Mouse (Mus musculus) forebrain, embryonic 12.5 days (tissue): ENCODE measurements around the gene Jarid2. TPM values are rescaled to one million over a fixed set of nuclear protein-coding genes. Genes with fewer than 3 reads are reported as not detected.

Experiments used
- ATAC-seq: fragments of 200-750 bp; cut with Nextera tagmentation; 2 replicates; pipeline ENCODE4 v1.8.0; 2017; ENCODE audit warnings: moderate TSS enrichment; ENCODE audit not compliant: low FRiP score
- H3K27ac ChIP-seq: fragments of 300-500 bp; sonication (generic); 2 replicates; pipeline ENCODE4 v1.5.1; 2016; ENCODE audit warnings: mild to moderate bottlenecking
- H3K27me3 ChIP-seq: fragments of 300-500 bp; sonication (generic); 2 replicates; pipeline ENCODE4 v1.6.1; 2016; ENCODE audit warnings: mild to moderate bottlenecking
- H3K36me3 ChIP-seq: fragments of 300-500 bp; sonication (generic); replicated peaks from 2 replicates; pipeline ENCODE4 v1.6.1; 2016; ENCODE audit warnings: mild to moderate bottlenecking
- H3K4me1 ChIP-seq: fragments of 300-500 bp; sonication (generic); 2 replicates; pipeline ENCODE4 v1.6.1; 2016
- H3K4me2 ChIP-seq: fragments of 300-500 bp; sonication (generic); 2 replicates; pipeline ENCODE4 v1.6.1; 2016; ENCODE audit warnings: mild to moderate bottlenecking, moderate library complexity
- H3K4me3 ChIP-seq: fragments of 300-500 bp; sonication (generic); replicated peaks from 2 replicates; pipeline ENCODE4 v1.5.1; 2016; ENCODE audit warnings: mild to moderate bottlenecking
- H3K9ac ChIP-seq: fragments of 300-500 bp; sonication (generic); 2 replicates; pipeline ENCODE4 v1.6.1; 2016; ENCODE audit warnings: mild to moderate bottlenecking
- H3K9me3 ChIP-seq: fragments of 300-500 bp; sonication (generic); 2 replicates; pipeline ENCODE4 v1.6.1; 2016
- WGBS: fragments of 180-500 bp; shearing (Covaris S2); methylation state at CpG from one replicate; pipeline ENCODE4 v1.1.7; 2016; 5-methylcytosine and 5-hydroxymethylcytosine counted together
- polyA plus RNA-seq: library from polyadenylated mRNA; unstranded; fragments of >200 nt; fragmentation: Nextera tagmentation; extraction: Ambion mirVana; gene quantifications from 2 replicates; pipeline ENCODE4 v1.2.1, GENCODE M21; 2016

The Jarid2 gene
- polyA plus RNA-seq = 67.3 and 70.4 TPM in 2 replicates

DNA sequence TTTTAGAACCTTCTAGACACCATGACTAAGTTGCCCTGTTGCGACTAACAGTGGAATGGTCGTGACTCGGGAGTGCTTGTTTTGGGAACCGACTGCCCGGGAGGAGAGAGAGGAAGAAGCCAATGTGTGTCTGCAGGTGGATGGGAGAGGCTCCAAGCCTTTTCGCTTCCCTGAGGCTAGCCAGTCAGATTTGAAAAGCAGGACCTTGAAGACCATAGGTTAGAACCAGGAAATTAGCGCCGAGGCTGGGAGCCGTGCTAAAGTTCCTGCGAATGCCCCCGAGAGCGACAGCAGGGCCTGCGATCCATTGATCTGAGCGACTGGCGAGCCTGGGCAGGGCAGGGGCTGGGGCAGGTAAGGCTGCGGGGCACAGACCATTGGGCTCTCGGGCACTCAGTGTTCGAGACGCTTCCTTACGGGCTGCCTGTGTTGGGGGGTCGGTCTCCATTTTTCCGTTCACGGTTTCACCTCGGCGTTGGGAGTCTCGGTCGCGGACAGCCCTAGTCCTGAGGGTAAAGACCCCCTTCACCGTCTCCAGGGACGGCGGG is at the start of gene Jarid2:
Gene Jarid2 (plus strand): TSS at position 51 of the 548 bp plus-strand sequence.
- Histone ChIP-seq H3K4me1 (peaks cover 22% of the 10 kb centered on the region), H3K4me3 (peak within 1 kb of the TSS; percentile 77), H3K9ac (peak within 1 kb of the TSS; percentile 89), H3K27me3 (no peaks in the 10 kb centered on the region), H3K4me2 (peak within 1 kb of the TSS; percentile 97), H3K9me3 (no peaks in the 10 kb centered on the region), H3K36me3 (no peaks in the 10 kb centered on the region), H3K27ac (peak within 1 kb of the TSS; percentile 96)
- WGBS = 2% methylated on average over 31 of the region's 31 CpGs
- ATAC-seq = no peak

DNA sequence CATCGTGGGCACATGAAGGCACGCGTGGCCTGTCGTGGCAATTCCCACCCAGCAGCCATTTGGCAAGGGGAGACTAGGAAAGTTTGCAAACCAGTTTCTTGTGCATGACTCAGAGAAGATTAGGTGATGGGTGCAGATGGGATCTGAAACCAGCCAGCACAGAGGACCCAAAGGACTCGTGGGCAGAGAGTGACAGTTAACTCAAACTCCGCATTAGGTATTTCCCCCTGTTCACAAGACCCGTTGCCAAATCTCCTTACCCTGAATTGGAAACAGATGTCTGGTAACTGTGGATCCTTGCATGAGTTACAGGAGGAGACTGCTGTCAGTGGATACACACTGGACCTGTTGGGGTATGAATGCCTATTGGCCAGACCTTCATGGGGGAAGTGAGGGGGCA is 48.2 kb upstream of the Jarid2 start:
- H3K4me3 ChIP-seq = no peak overlapping the region
- H3K36me3 ChIP-seq = no peaks in the 10 kb centered on the region
- ATAC-seq = no peak
- no peaks in the 10 kb centered on the region; the same call in 1 of the 2 replicates for H3K4me1 ChIP-seq
- 89% methylated on average over 7 of the region's 7 CpGs for WGBS
- no peak overlapping the region for H3K9ac ChIP-seq
- H3K27ac ChIP-seq = no peak overlapping the region
- no peaks in the 10 kb centered on the region for H3K27me3 ChIP-seq
- no peaks in the 10 kb centered on the region for H3K9me3 ChIP-seq
- no peak overlapping the region for H3K4me2 ChIP-seq

DNA sequence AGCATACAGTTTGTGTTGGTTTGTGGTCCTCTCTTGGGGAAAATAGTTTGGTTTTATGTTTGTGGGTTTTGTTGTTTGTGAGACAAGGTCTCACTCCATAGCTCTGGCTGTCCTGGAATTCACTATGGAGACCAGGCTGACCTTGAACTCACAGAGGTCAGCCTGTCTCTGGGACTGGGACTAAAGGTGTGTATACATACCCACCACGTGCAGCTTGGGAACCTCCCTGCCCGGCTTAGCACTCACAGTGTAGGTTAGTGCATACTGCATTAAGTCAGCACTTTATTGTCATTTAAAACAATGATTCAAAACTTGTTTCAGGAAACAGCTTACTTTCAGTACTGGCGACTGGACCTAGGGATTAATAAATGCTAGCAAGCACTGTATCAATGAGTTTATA is 41.1 kb upstream of the Jarid2 start:
- WGBS = 66% methylated on average over 3 of the region's 3 CpGs
- no peak overlapping the region for H3K9ac ChIP-seq
- H3K27ac ChIP-seq = no peak overlapping the region
- no peaks in the 10 kb centered on the region; the same call in 1 of the 2 replicates for H3K4me1 ChIP-seq
- ATAC-seq = no peak
- H3K27me3 ChIP-seq = no peaks in the 10 kb centered on the region
- no peak overlapping the region for H3K4me3 ChIP-seq
- no peaks in the 10 kb centered on the region for H3K9me3 ChIP-seq
- no peak overlapping the region for H3K4me2 ChIP-seq
- H3K36me3 ChIP-seq = no peaks in the 10 kb centered on the region

DNA sequence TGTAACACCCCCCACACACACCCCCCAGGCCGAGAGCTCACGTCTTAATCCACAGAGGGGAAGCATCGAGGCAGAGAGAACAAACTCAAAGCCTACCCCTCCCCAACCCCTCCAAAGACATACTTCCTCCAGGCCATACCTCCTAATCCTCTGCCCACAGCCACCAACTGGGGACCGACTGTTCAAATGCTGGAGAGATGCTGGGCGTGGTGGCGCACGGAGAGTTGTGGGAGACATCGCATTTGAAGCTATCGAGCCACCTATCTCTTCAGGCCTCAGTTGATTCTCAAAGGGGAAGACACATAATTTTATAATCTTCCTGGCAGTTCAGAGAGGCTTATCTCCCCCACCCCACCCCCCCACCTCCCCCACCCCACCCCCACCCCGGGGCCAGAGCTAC is 31.6 kb upstream of the Jarid2 start:
- Histone ChIP-seq H3K27ac (no peak overlapping the region), H3K9me3 (no peaks in the 10 kb centered on the region), H3K9ac (no peak overlapping the region), H3K4me2 (no peak overlapping the region), H3K36me3 (no peaks in the 10 kb centered on the region), H3K4me1 (no peaks in the 10 kb centered on the region), H3K4me3 (no peak overlapping the region), H3K27me3 (no peaks in the 10 kb centered on the region)
- 88% methylated on average over 10 of the region's 10 CpGs for WGBS
- no peak for ATAC-seq

DNA sequence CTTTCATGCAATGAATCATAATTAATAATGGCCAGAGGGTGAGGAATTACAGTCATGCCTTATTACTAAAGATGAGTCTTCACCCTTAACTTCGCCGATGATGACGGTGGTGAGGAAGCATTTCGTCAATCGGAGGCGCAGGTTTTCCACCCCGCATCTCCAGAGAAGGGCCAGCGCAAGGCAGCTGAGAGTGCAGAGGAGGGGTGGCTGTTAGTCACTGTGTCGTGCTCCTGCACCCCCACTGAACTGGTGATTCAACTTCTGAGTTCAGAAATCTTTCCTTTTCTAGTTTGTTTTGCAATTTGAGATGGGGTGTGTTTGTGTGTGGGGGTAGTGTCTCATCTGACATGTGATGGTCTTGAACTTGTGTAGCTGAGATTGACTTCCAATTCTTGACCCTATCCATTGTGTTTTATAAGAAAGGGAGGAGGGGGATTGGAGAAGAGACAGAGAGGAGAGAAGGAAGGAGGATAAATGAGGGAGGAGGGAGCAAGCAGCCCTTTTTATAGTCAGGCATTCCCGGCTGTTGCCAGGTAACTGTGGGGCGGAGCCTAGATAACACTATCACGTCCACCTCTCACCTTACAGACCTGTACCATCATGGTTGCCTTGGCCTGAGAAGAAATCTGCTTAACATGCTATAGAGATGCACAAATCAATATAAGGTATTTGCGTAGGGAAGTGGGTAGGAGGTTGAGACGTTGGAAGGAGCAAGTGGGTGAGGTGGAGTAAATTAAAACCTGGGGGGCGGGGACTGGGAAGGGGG is 25.1 kb upstream of the Jarid2 start:
- Histone ChIP-seq H3K36me3 (no peaks in the 10 kb centered on the region), H3K9me3 (no peaks in the 10 kb centered on the region), H3K27ac (no peak overlapping the region), H3K9ac (no peak overlapping the region), H3K4me1 (peaks cover 15% of the 10 kb centered on the region), H3K27me3 (no peaks in the 10 kb centered on the region), H3K4me2 (no peak overlapping the region), H3K4me3 (no peak overlapping the region)
- no peak for ATAC-seq
- WGBS = 91% methylated on average over 15 of the region's 15 CpGs

DNA sequence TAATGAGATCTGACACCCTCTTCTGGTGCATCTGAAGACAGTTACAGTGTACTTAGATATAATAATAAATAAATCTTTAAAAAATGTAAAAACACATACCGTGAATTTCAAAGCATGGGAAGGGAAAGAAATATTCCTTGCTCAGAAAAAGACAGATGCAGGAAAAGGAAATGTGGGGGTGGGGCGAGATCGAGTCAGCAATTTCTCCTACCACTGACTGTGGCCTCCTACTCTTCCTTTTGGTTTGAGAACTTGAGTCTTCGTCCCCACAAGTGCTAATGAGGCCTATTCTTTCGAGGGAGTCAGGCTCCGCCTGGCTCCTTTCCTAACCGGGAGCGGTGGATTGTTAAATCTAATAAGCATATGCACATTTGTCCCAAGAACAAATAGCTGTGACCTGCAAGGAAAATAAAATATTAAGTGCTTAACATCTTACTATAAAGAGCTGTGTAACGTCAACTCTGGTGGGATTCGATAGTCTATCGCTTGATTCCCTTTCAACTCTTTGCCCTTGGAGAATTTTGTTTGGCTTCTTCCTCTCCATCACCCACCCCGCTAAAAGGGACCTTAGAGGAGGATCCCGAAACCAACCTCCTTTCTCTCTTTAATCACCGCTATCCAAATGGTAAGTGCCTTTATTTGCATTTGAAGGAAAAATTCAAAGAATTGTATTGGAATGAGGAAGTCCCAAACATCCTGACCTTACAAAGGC is 24.1 kb upstream of the Jarid2 start:
- Histone ChIP-seq H3K27ac (no peak overlapping the region), H3K4me1 (peaks cover 15% of the 10 kb centered on the region), H3K4me2 (no peak overlapping the region), H3K9ac (no peak overlapping the region), H3K4me3 (no peak overlapping the region), H3K36me3 (no peaks in the 10 kb centered on the region), H3K27me3 (no peaks in the 10 kb centered on the region), H3K9me3 (no peaks in the 10 kb centered on the region)
- WGBS = 21% methylated on average over 14 of the region's 14 CpGs
- no peak for ATAC-seq

DNA sequence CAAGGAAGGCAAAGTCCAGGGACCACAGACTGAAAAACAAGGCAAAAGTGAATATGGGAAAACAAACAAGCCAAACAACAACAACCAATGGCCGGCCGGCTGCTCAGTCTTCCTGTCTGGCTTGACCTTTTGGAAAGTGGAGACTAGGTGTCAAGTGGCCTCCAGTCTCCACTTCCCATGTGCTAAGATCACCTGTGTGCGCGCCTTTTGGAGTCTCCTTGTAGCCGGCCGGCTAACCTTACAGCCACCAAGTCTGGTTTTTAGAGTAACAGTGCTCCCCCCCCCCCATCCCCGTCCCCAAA is 23.6 kb upstream of the Jarid2 start:
- WGBS = 46% methylated on average over 7 of the region's 7 CpGs
- H3K9me3 ChIP-seq = no peaks in the 10 kb centered on the region
- H3K4me2 ChIP-seq = no peak overlapping the region
- no peaks in the 10 kb centered on the region for H3K27me3 ChIP-seq
- H3K4me1 ChIP-seq = peaks cover 15% of the 10 kb centered on the region
- no peak overlapping the region for H3K9ac ChIP-seq
- no peaks in the 10 kb centered on the region for H3K36me3 ChIP-seq
- H3K27ac ChIP-seq = no peak overlapping the region
- ATAC-seq = no peak
- H3K4me3 ChIP-seq = no peak overlapping the region

DNA sequence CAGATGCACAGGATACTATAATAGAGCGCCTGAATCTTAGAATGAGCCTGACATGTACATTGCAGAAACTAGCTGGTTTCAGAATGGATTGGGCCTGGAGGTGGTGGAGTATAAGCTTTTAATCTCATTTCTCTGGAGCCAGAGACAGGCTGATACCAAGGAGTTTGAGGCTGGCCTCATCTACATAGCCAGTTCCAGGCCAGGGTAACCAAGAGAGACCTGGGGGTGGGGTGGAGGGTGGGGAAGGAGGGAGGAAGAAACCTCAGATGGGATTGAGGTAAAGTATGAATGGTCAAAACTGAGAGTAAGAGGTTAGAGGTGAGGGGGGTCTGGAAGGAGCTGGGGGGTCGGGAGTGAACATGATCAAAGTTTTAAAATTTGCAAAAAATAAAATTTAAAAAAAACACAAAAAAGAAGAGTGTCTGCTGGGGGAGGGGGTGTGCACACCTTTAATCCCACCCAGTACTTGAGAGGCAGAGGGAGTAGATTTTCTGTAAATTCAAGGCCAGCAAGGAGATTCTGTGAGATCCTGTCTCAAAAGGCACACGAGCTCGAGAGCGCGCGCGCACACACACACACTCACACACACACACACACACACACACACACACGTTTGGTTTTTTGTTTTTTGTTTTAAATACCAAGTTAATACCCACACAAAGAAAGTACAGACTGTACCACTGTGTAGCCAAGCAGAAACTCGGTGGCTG is 22.9 kb upstream of the Jarid2 start:
- Histone ChIP-seq H3K9ac (no peak overlapping the region), H3K4me1 (peaks cover 15% of the 10 kb centered on the region), H3K9me3 (no peaks in the 10 kb centered on the region), H3K4me2 (no peak overlapping the region), H3K27ac (0 out of 2 replicates have a peak overlapping the region, but pooled peaks have one; percentile 10), H3K27me3 (no peaks in the 10 kb centered on the region), H3K4me3 (no peak overlapping the region), H3K36me3 (no peaks in the 10 kb centered on the region)
- 60% methylated on average over 10 of the region's 10 CpGs for WGBS
- ATAC-seq = no peak

DNA sequence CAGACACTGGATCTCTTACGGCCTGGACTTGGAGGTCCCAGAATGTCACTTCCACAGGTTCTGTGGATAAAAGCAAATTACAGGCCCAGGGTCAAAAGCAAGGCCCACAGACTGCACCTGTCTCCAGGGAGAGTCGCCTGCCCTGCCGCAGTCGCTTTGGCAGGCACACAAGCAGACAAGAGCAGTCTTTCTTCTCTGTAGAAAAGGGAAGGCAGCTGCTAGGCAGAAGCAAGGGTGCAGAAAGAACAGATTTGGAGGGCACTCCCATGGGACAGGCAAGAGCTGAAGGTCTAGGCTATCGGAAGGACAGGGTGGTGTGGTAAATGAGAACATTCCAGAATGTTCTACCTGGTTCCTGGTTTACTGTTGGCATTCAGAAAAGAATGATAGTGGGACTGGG is 22.1 kb upstream of the Jarid2 start:
- WGBS = 73% methylated on average over 5 of the region's 5 CpGs
- H3K9ac ChIP-seq = no peak overlapping the region
- peaks cover 20% of the 10 kb centered on the region for H3K4me1 ChIP-seq
- no peak overlapping the region for H3K4me3 ChIP-seq
- H3K4me2 ChIP-seq = no peak overlapping the region
- H3K36me3 ChIP-seq = no peaks in the 10 kb centered on the region
- ATAC-seq = no peak
- H3K27ac ChIP-seq = 0 out of 2 replicates have a peak overlapping the region, but pooled peaks have one; percentile 10
- H3K27me3 ChIP-seq = no peaks in the 10 kb centered on the region
- H3K9me3 ChIP-seq = no peaks in the 10 kb centered on the region

DNA sequence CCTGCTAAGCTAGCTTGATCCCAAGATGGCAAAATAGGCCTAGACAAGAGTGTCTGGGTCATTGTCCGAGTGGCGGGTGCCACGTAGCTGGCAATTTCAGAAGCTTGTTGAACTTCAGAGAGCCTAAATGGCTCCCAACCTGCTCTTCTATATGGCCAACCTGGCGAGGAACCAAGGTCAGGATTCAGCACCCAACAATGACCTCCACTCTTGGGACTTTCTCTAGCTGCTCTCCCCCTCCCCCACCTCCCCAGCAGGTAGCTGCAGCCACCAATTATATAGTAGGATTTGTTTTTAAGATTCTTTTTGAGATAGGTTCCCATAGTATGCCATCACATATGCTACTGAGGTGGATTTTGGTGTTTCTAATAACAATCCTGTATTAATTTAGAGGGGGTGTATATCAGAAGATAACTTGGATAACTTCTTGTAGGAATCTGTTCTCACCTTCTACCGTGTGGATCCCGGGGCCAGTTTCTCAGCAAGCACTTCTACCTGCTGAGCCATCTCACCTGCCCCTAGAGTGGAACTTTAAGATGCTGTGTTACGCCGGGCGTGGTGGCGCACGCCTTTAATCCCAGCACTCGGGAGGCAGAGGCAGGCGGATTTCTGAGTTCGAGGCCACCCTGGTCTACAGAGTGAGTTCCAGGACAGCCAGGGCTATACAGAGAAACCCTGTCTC is 20.8 kb upstream of the Jarid2 start:
- no peaks in the 10 kb centered on the region for H3K27me3 ChIP-seq
- no peak overlapping the region for H3K27ac ChIP-seq
- H3K36me3 ChIP-seq = no peaks in the 10 kb centered on the region
- H3K9me3 ChIP-seq = no peaks in the 10 kb centered on the region
- ATAC-seq = no peak
- no peak overlapping the region for H3K4me2 ChIP-seq
- 96% methylated on average over 14 of the region's 14 CpGs for WGBS
- peaks cover 21% of the 10 kb centered on the region for H3K4me1 ChIP-seq
- H3K9ac ChIP-seq = no peak overlapping the region
- no peak overlapping the region for H3K4me3 ChIP-seq

DNA sequence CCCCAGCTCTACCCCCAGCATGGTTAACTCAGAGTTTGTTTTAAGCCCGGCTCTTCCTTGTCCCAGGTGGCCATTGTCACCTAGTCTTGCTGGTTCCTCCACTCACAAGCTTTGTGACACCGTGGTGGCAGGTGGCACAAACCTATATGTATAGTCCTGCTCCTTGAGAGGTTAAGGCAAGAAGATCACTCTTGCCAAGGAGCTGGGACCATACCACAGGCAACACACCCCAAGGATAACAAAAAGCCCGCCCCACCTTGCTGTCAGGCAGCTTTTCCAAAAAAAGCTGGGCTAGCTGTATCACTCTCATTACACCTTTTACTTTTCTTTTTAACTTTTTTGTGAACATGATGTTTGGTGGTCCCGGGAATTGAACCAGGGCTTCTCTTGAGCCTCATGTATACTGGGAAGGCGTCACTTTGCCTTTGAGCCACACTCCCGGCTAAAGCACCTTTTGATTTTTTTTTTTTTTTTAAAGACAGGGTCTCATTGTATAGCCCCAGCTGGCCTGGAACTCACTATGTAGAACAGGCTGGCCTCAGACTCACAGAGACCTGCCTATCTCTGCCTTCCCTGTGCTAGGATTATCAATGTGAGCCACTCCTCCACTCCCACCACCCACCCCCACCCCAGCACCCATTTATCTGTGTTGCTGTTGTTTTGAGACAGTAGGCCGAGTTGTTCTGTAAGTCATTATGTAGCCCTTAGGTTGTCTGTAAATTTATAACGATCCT is 19.4 kb upstream of the Jarid2 start:
- H3K4me2 ChIP-seq = no peak overlapping the region
- WGBS = 63% methylated on average over 8 of the region's 8 CpGs
- H3K27ac ChIP-seq = no peak overlapping the region
- no peak overlapping the region for H3K9ac ChIP-seq
- ATAC-seq = no peak
- no peaks in the 10 kb centered on the region for H3K36me3 ChIP-seq
- no peak overlapping the region for H3K4me3 ChIP-seq
- no peaks in the 10 kb centered on the region for H3K9me3 ChIP-seq
- H3K27me3 ChIP-seq = no peaks in the 10 kb centered on the region
- H3K4me1 ChIP-seq = peaks cover 21% of the 10 kb centered on the region
